Mouse (Mus musculus) CD4-positive, CD25-positive, alpha-beta regulatory T cell, adult 4 months (primary cell): ENCODE measurements around the gene Ywhaq. TPM values are rescaled to one million over a fixed set of nuclear protein-coding genes. Genes with fewer than 3 reads are reported as not detected.
A peak's percentile ranks its signal among the peaks of the same experiment; 100 is the strongest.
"Not testable (repeated sequence)": the region's sequence is repeated elsewhere in the genome, so short reads cannot be mapped to it uniquely, and the experiment has no call there.

Experiments used
- ATAC-seq: one replicate; pipeline ENCODE4 v1.8.0; 2017
- polyA plus RNA-seq, 2 experiments: library from polyadenylated mRNA; unstranded; fragments of 100-300 nt; shearing (Covaris generic); gene quantifications; one replicate each; pipeline ENCODE4 v1.2.1; 2017

Gene Ywhaq
- polyA plus RNA-seq, 2 experiments from 2014 or later, result 210 to 222 TPM

- no peak for ATAC-seq
These were observed 8.6 kb downstream of the Ywhaq start for GRCm38 (mm10) chr12:21408789-21409367.

GRCm38 (mm10) chr12:21402771-21403170 is 14.7 kb downstream of the Ywhaq start:
- no peak for ATAC-seq

GRCm38 (mm10) chr12:21386201-21386600 is 31.2 kb downstream of the Ywhaq start:
- ATAC-seq, result no peak

DNA sequence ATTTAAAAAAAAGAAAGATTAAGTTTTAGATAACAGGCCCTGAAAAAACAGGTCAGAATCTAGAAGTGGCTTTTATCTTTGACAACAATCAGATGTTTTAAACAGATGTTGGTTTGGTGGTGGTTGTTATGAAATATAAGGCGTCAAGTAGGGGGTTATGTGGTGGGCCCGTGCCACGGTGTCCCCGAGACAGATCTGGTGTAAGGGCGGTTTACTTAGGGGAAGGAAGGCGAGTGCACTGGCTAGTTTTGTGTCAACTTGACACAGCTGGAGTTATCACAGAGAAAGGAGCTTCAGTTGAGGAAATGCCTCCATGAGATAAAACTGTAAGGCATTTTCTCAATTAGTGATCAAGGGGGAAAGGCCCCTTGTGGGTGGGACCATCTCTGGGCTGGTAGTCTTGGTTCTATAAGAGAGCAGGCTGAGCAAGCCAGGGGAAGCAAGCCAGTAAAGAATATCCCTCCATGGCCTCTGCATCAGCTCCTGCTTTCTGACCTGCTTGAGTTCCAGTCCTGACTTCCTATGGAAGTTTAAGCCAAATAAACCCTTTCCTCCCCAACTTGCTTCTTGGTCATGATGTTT is 38.6 kb downstream of the Ywhaq start:
- not testable (repeated sequence) for ATAC-seq

GRCm38 (mm10) chr12:21375376-21376157 is 41.9 kb downstream of the Ywhaq start:
- ATAC-seq, result no peak

- peak; percentile 31 for ATAC-seq
These were observed 43.5 kb downstream of the Ywhaq start for GRCm38 (mm10) chr12:21373820-21374475.

GRCm38 (mm10) chr12:21373100-21373819 is 44.2 kb downstream of the Ywhaq start, which contains the start of gene Adam17:
Adam17 (minus strand) TSS chr12:21373632.
- peak; percentile 94 for ATAC-seq

- ATAC-seq, result no peak
These were observed 47.3 kb downstream of the Ywhaq start for GRCm38 (mm10) chr12:21370035-21370611.

- no peak for ATAC-seq
These were observed 48.4 kb downstream of the Ywhaq start for GRCm38 (mm10) chr12:21369087-21369410.

DNA sequence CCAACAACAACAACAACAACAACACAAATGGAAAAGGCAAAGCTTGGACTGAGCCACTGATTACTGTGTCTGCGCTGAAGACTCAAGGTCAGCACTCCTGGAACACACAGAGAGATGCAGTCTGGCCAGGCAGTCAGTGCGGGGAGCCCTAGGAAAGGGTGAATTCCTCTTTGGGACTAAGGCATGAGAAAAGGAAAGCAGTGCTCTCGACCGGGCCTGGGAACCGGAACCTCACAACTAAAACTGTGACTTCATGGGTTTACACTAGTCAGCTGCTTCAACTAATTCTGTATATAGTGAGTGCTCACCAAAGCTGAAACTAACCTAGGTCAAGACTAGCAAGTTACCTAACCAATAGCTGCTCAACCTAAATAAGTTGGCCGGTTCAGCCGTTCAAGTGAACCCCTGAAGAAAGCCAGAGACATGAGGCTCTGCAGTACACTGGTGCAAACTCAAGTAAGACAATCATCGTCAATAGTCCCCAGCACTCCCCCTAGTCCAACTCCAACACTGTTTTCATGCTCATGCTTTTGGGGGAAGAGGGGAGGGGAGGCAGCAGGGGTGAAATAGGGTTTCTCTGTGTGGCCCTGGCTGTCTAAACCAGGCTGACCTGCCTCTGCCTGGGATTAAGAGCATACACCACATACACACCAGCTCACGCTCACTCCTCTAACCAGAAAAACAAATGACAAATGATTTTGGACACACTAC is 48.9 kb downstream of the Ywhaq start:
- no peak for ATAC-seq

DNA sequence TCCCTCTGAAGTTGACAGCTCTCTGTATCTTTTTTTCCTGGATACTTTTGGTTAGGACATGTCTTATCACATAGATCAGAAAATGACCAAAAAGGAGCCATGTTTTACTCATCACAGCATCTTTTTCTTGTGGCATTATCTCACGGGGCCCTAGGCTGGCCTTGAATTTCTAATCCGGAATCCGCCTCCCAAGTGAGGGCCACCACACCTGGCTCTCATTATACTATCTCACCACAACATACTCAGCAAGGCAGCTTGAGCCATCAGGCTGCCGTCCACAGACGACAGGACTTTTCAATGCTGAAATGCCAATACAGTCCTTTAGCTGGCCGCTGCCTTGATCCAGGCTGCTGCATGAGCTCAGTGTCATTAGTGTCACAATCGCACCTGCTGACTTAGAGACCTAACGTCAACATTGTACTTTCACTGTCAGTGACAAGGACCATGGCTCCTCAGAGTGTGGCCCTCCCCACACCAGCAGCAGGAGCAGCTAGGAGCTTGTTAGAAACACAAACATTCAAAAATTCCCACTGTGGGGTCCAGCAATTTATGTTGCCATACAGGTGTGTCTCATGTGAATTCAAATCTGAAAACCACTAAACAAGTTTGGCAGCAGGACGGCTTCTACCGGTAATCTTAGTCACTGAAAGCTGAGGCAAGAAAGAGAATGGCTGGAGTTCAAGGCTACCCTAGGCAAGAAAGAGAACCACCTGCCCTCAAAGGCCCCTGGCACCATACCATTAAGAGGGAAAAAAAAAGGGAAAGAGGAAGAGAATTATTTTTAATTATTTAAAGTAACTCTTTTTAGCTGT is 52.6 kb downstream of the Ywhaq start:
- no peak for ATAC-seq

DNA sequence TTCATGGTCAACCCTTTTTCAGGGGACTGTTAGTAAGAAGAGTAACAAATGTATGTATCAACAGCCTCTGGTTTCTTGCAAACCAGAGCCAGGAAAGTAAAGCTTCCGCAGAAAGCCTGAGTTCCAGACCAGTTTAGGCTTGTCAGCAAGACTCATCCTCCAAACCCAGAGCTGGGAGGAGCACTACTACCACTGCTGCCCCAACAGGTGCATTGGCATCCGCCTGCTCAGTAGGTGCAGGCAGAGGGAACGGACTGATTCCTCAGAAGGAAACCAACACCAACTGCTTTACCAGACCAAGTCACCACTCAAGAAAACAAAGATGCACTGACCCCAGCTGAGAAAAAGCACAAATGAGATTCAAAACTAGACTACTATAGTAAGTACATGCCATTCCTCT is 54.2 kb downstream of the Ywhaq start:
- ATAC-seq, result no peak

DNA sequence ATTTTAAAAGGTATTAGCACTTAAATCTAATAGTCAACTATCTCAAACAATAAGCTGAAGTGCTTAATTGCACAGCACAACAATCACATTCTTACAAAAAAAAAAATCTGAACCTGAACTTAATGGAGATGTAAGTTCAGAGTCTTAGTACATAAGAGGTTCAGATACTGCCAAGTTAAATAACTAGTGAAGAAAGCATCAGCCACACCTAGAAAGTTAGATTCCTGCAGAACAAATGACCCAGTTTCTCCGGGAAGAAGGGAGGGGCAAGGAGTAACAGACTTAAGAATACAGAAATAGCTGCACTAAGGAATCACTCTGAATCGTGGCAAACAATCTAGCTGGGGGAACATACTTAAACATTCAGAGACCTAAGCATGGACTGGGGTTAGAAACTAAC is 54.8 kb downstream of the Ywhaq start:
- no peak for ATAC-seq

GRCm38 (mm10) chr12:21353681-21354080 is 63.8 kb downstream of the Ywhaq start:
- no peak for ATAC-seq

- no peak for ATAC-seq
These were observed 67.1 kb downstream of the Ywhaq start for GRCm38 (mm10) chr12:21350113-21350876.

- no peak for ATAC-seq
These were observed 70.5 kb downstream of the Ywhaq start for GRCm38 (mm10) chr12:21346972-21347371.

DNA sequence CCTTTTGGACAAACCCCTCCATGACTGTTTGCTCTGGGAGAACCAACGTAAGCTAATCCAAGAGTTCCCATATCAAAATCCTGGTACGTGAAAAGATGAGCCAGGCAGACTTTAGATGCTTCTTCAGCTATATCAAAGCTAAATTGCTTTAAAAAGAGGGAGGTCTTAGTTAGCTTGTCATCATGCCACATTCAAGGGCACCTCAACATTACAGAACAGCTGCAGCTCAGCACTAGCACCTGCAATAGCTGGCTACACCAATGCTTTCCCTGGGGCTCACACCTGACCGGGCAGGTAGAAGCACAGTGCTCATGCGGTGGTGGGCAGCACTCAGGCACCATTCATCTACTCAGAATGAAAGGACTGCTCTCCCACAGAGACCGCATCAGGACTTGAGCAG is 76.8 kb downstream of the Ywhaq start:
- no peak for ATAC-seq
